Mouse (Mus musculus) embryonic facial prominence, embryonic 10.5 days (tissue): ENCODE measurements at regions not wholly inside any gene's neighbourhood (a gene's known extent, or its start where the extent isn't known, plus 50 kb on each side); places are given as distances from the start of the nearest gene placed in this dataset.

Experiments
- DNase-seq: peaks from one replicate; pipeline ENCODE4 v3.0.0-alpha.2; 2017; ENCODE audit warnings: low spot score
- H3K27ac ChIP-seq: fragments of 300-500 bp; sonication (generic); replicated peaks from 2 replicates; pipeline ENCODE4 v1.5.1; 2016; ENCODE audit warnings: mild to moderate bottlenecking
- H3K27me3 ChIP-seq: fragments of 300-500 bp; sonication (generic); replicated peaks from 2 replicates; pipeline ENCODE4 v1.6.1; 2016; ENCODE audit warnings: low read depth, mild to moderate bottlenecking; ENCODE audit not compliant: poor library complexity, severe bottlenecking
- H3K36me3 ChIP-seq: fragments of 300-500 bp; sonication (generic); replicated peaks from 2 replicates; pipeline ENCODE4 v1.6.1; 2016; ENCODE audit warnings: mild to moderate bottlenecking, moderate library complexity
- H3K4me1 ChIP-seq: fragments of 300-500 bp; sonication (generic); 2 replicates; pipeline ENCODE4 v1.6.1; 2016
- H3K4me3 ChIP-seq: fragments of 300-500 bp; sonication (generic); 2 replicates; pipeline ENCODE4 v1.5.1; 2016; ENCODE audit warnings: mild to moderate bottlenecking, moderate library complexity
- H3K9me3 ChIP-seq: fragments of 300-500 bp; sonication (generic); 2 replicates; pipeline ENCODE4 v1.6.1; 2016; ENCODE audit warnings: mild to moderate bottlenecking
- WGBS: fragments of 180-500 bp; shearing (Covaris S2); methylation state at CpG from one replicate; pipeline ENCODE4 v1.1.7; 2016; 5-methylcytosine and 5-hydroxymethylcytosine counted together

DNA sequence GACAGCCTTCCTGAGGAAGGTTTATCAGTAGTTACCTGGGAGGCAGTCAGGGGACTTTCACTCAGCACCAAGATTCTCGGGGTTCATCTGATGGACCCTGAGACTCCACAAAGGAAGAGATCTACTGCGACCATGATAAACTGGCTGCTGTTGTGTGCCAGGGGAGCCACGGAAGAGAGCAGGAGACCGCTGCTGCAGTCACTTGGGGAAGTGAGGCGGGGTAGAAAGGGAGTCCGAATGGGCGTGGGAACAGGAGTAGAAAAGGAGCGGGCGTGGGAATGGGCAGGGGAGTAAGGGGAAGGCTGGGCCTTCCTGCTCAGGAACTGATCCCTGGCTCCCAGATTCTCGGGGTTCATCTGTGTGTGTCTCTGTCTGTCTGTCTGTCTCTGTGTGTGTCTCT is 276.2 kb upstream of the Rpl38 start:
- no peak overlapping the region for H3K27ac ChIP-seq
- H3K9me3 ChIP-seq, result no peaks in the 10 kb centered on the region
- no peak overlapping the region for H3K4me3 ChIP-seq
- 78% methylated on average over 10 of the region's 10 CpGs for WGBS
- H3K36me3 ChIP-seq, result no peaks in the 10 kb centered on the region
- no peaks in the 10 kb centered on the region for H3K27me3 ChIP-seq
- no peak for DNase-seq
- no peaks in the 10 kb centered on the region for H3K4me1 ChIP-seq

DNA sequence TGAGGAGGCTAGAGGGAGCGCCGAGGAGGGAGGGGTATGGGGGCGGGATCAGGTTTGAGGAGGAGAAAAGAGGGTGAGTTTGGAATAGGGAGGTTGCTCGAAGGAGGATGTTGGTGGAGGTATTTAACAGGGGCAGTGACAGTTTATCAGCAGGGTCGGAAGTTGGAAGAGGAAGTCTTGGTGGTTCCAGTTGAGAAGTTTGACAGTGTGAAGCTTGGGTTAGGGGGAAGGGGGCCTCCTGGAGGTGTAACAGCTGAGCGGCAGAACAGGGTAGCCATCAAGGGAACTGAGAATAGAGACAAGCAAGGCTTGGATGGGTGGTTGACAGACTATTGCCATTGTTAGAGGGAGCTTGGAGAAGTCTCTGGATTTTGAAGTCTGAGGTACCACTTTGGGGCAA is 276.8 kb upstream of the Rpl38 start:
- no peak overlapping the region for H3K27ac ChIP-seq
- no peaks in the 10 kb centered on the region for H3K4me1 ChIP-seq
- no peak overlapping the region for H3K4me3 ChIP-seq
- DNase-seq, result no peak
- H3K36me3 ChIP-seq, result no peaks in the 10 kb centered on the region
- no peaks in the 10 kb centered on the region for H3K9me3 ChIP-seq
- no peaks in the 10 kb centered on the region for H3K27me3 ChIP-seq
- 66% methylated on average over 6 of the region's 6 CpGs for WGBS

GRCm38 (mm10) chr11:114387091-114387490 is 281.2 kb upstream of the Rpl38 start:
- DNase-seq, result no peak
- Histone ChIP-seq H3K36me3 (no peaks in the 10 kb centered on the region), H3K4me3 (no peak overlapping the region), H3K9me3 (no peaks in the 10 kb centered on the region), H3K4me1 (no peaks in the 10 kb centered on the region), H3K27me3 (no peaks in the 10 kb centered on the region), H3K27ac (no peak overlapping the region)
- 83% methylated on average over 2 of the region's 2 CpGs for WGBS

GRCm38 (mm10) chr11:114379411-114379824 is 288.9 kb upstream of the Rpl38 start:
- Histone ChIP-seq H3K4me3 (no peak overlapping the region), H3K36me3 (no peaks in the 10 kb centered on the region), H3K27ac (no peak overlapping the region), H3K27me3 (no peaks in the 10 kb centered on the region), H3K9me3 (no peaks in the 10 kb centered on the region), H3K4me1 (peaks cover 19% of the 10 kb centered on the region)
- DNase-seq, result no peak
- 73% methylated on average over 8 of the region's 8 CpGs for WGBS

DNA sequence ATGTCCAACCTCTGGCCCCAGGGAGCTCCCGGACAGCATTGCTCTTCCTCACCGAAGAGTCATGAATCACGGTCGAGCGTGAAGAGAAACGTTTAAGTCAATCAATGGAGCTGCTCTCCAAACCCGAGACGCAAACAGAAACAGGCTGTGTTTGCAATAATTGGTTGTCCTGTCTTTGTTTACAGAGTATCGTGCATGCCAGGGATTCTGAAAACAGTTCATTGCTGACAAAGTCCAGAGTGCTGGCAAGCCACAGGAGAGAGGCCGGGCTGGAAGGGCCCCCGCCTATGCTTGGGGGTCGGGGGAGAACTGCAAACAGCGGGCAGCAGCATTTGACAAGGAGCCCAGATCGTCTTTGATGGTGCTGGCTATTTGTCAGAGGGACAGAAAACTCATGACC is 292.4 kb upstream of the Rpl38 start:
- Histone ChIP-seq H3K36me3 (no peaks in the 10 kb centered on the region), H3K4me1 (peaks cover 23% of the 10 kb centered on the region), H3K9me3 (no peaks in the 10 kb centered on the region), H3K27ac (0 out of 2 replicates have a peak overlapping the region, but pooled peaks have one; percentile 5), H3K27me3 (no peaks in the 10 kb centered on the region), H3K4me3 (no peak overlapping the region)
- WGBS, result 58% methylated on average over 14 of the region's 14 CpGs
- peak; percentile 25 for DNase-seq

DNA sequence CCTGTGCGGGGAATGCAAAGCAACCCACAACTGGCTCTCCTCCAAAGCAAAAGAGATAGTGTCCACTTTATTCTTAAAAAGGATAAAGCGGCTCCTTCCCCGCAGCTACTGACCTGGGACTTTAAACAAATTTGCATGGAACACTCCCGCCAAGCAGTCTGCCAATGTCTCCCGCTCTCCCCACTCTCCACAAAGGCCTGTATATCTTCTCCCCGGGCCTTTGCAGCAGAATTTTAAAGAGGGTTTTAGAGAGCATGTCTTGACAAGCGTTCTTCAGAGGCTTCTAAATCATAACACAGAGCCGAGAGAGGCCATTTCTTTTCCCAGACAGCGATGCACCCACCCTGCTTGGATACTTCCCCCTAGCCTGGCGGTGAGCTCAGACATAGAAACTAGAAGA is 297.6 kb upstream of the Rpl38 start:
- H3K4me1 ChIP-seq, result peaks cover 12% of the 10 kb centered on the region
- no peak overlapping the region for H3K27ac ChIP-seq
- no peak for DNase-seq
- H3K27me3 ChIP-seq, result peaks cover 6% of the 10 kb centered on the region; the same call in 1 of the 2 replicates
- no peaks in the 10 kb centered on the region for H3K9me3 ChIP-seq
- H3K36me3 ChIP-seq, result no peaks in the 10 kb centered on the region
- no peak overlapping the region for H3K4me3 ChIP-seq
- WGBS, result 62% methylated on average over 10 of the region's 10 CpGs

- 83% methylated on average over 8 of the region's 8 CpGs for WGBS
These were observed 300.5 kb upstream of the Rpl38 start for GRCm38 (mm10) chr11:114367779-114368178.

GRCm38 (mm10) chr11:114360946-114361345 is 294.1 kb upstream of the Sdk2 start:
- H3K36me3 ChIP-seq, result no peaks in the 10 kb centered on the region
- WGBS, result 84% methylated on average over 8 of the region's 8 CpGs
- no peak overlapping the region for H3K4me3 ChIP-seq
- peaks cover 6% of the 10 kb centered on the region for H3K4me1 ChIP-seq
- H3K27ac ChIP-seq, result no peak overlapping the region
- no peaks in the 10 kb centered on the region for H3K9me3 ChIP-seq
- no peak for DNase-seq
- H3K27me3 ChIP-seq, result no peaks in the 10 kb centered on the region

More at GRCm38 (mm10) chr11:114367779-114368178, 300.5 kb upstream of the Rpl38 start:
- Histone ChIP-seq H3K9me3 (no peaks in the 10 kb centered on the region), H3K4me3 (no peak overlapping the region), H3K27ac (no peak overlapping the region), H3K27me3 (peaks cover 6% of the 10 kb centered on the region; the same call in 1 of the 2 replicates), H3K4me1 (peaks cover 6% of the 10 kb centered on the region; the same call in 1 of the 2 replicates), H3K36me3 (no peaks in the 10 kb centered on the region)
- DNase-seq, result no peak

GRCm38 (mm10) chr11:114360321-114360720 is 293.5 kb upstream of the Sdk2 start:
- Histone ChIP-seq H3K27me3 (no peaks in the 10 kb centered on the region), H3K4me3 (no peak overlapping the region), H3K4me1 (peaks cover 6% of the 10 kb centered on the region), H3K36me3 (no peaks in the 10 kb centered on the region), H3K27ac (no peak overlapping the region), H3K9me3 (no peaks in the 10 kb centered on the region)
- 87% methylated on average over 10 of the region's 10 CpGs for WGBS
- no peak for DNase-seq

DNA sequence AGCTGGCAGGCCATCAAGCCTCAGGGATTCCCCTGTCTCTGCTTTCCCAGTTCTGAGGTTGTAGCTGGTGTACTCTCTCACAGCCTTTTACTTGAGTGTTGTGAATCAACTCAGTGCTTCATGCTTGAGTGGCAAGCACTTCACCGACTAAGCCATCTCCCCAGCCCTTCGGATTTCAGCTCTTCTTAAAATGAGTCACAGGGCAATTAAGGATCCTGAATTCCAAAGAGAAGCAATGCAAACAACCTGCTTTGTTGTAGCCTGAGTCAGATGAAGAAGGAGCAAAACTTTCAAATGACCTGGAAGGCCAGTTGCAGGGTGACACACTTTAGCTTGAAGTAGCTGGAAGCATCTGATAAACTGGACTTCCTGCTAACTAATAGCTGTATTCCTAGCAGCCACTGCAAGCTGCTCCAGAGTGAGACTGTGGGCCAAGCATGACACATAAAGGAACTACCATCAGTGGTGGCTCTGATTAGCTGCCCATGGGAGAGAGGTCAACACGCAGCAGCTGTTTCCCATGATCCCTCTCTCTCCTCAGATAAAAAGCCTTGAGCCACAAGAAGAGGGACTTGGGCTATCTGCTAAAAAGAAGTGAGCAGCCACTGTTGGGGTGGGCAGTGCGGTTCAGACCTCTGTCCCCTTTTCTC is 285.4 kb upstream of the Sdk2 start:
- WGBS, result 63% methylated on average over 4 of the region's 4 CpGs
- H3K27me3 ChIP-seq, result no peaks in the 10 kb centered on the region
- no peak overlapping the region for H3K27ac ChIP-seq

GRCm38 (mm10) chr11:114336839-114337484 is 270.1 kb upstream of the Sdk2 start:
- no peaks in the 10 kb centered on the region for H3K9me3 ChIP-seq
- H3K27me3 ChIP-seq, result no peaks in the 10 kb centered on the region
- DNase-seq, result no peak
- peak overlapping the region; percentile 31 for H3K27ac ChIP-seq
- H3K36me3 ChIP-seq, result no peaks in the 10 kb centered on the region
- peaks cover 21% of the 10 kb centered on the region for H3K4me1 ChIP-seq
- H3K4me3 ChIP-seq, result no peak overlapping the region
- 71% methylated on average over 12 of the region's 12 CpGs for WGBS

More for the DNA sequence above, 285.4 kb upstream of the Sdk2 start:
- no peak for DNase-seq
- no peaks in the 10 kb centered on the region for H3K36me3 ChIP-seq
- H3K4me1 ChIP-seq, result peaks cover 10% of the 10 kb centered on the region; the same call in 1 of the 2 replicates
- H3K4me3 ChIP-seq, result no peak overlapping the region
- H3K9me3 ChIP-seq, result no peaks in the 10 kb centered on the region

GRCm38 (mm10) chr11:114335950-114336838 is 269.3 kb upstream of the Sdk2 start:
- no peaks in the 10 kb centered on the region for H3K27me3 ChIP-seq
- H3K9me3 ChIP-seq, result no peaks in the 10 kb centered on the region
- H3K4me3 ChIP-seq, result no peak overlapping the region
- H3K36me3 ChIP-seq, result no peaks in the 10 kb centered on the region
- no peak for DNase-seq
- 37% methylated on average over 10 of the region's 10 CpGs for WGBS
- peak overlapping the region; percentile 31 for H3K27ac ChIP-seq
- peaks cover 21% of the 10 kb centered on the region for H3K4me1 ChIP-seq
